Mouse (Mus musculus): ENCODE results near the gene Copg2. TPM values are rescaled to one million over a fixed set of nuclear protein-coding genes. Genes with fewer than 3 reads are reported as not detected.

Copg2 gene
- total RNA-seq, 2 experiments from 2014 or later, result 75.2 to 81.9 TPM

- no peak for TF ChIP-seq CTCF (IDR thresholded peaks at IDR 0.05)
- no peak for DNase-seq (ENCODE audit: extremely low spot score in 1 of 2, low spot score in 2 of 2)
- Histone ChIP-seq H3K27ac (no peak overlapping the region), H3K4me3 (no peak overlapping the region)
- intact Hi-C loops (cut with DNase I), result no loop called here
These were observed 193.1 kb downstream of the Copg2 start for GRCm38 (mm10) chr6:30703476-30703875.

- Histone ChIP-seq H3K4me3 (no peak overlapping the region), H3K27ac (no peak overlapping the region)
- intact Hi-C loops (cut with DNase I), result no loop called here
- TF ChIP-seq CTCF (IDR thresholded peaks at IDR 0.05), result no peak
- DNase-seq (ENCODE audit: extremely low spot score in 1 of 2, low spot score in 2 of 2), result no peak
These were observed 193.7 kb downstream of the Copg2 start for GRCm38 (mm10) chr6:30702881-30703280.

- no peak for TF ChIP-seq CTCF (IDR thresholded peaks at IDR 0.05)
These were observed 196.4 kb downstream of the Copg2 start for GRCm38 (mm10) chr6:30700182-30700581.

GRCm38 (mm10) chr6:30698036-30698435, 198.6 kb downstream of the Copg2 start:
- DNase-seq (ENCODE audit: extremely low spot score in 1 of 2, low spot score in 2 of 2), result no peak
- H3K4me3 ChIP-seq, result no peak overlapping the region
- TF ChIP-seq CTCF (IDR thresholded peaks at IDR 0.05), result no peak
- no peak overlapping the region for H3K27ac ChIP-seq
- intact Hi-C loops (cut with DNase I), result no loop called here

More at GRCm38 (mm10) chr6:30700182-30700581, 196.4 kb downstream of the Copg2 start:
- intact Hi-C loops (cut with DNase I), result no loop called here
- no peak overlapping the region for H3K4me3 ChIP-seq
- DNase-seq (ENCODE audit: extremely low spot score in 1 of 2, low spot score in 2 of 2), result no peak
- no peak overlapping the region for H3K27ac ChIP-seq

Small RNAs within 50 kb of the gene (microRNA-seq; reads per million reads assigned to microRNA genes)
- gene Mir335, result 2,156 to 4,913 reads per million in 2 experiments

Other genes starting within 250 kb of the Copg2 start
- 1 to 10 TPM; 6.5 to 9.2 TPM for gene Cep41, start 203.0 kb downstream of the Copg2 start, total RNA-seq (2021)
- gene Mest, start 173.2 kb downstream of the Copg2 start, total RNA-seq (2021), result 100 to 1,000 TPM in 1 of 2 experiments, 10 to 100 TPM in 1; 90.5 to 129 TPM
- not detected for gene Tsga13, start 18.8 kb upstream of the Copg2 start, total RNA-seq (2021)
- under 1 TPM; 0.54 to 0.68 TPM for gene Klf14, start 62.3 kb upstream of the Copg2 start, total RNA-seq (2021)